Comparison of ENCODE assay signal across 8 mouse cellular contexts in the genomic region with DNA sequence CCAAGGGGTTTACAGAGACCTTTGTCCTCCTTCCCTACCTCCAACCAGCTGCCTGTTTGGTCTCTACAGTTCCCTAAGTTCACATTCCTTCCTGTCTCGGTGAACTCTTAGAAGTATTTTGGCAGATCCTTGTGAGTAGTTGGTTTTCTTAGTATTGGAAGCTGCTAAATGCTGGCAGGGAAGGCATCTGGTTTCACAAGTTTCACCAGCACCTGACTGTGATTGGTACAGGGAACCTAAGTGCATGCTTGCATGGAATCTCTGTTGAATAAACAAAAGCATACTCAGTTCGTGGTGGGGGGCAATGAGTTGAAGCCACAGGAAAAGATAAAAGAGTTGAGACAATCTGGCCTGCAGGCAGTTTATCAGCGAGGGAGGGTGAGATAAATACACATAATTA. TPM values are rescaled to one million over a fixed set of nuclear protein-coding genes. Genes with fewer than 3 reads are reported as not detected.
DNase-seq lines count a peak whose midpoint lies in the region; ATAC-seq lines count a peak whose summit lies in the region.
"Had no signal": no experiment of that assay in that cellular context is flagged by ENCODE, and none has a peak within 500 bp of the region (broad histone marks: within the 10 kb centered on the region; RNA-seq: fewer than 3 reads in every experiment).

No protein-coding gene starts in this region.

- no peaks in the 10 kb centered on the region for H3K9me3 ChIP-seq in lung, embryonic 16.5 days (ENCODE audit: control insufficient read depth, low read length)
- no peaks in the 10 kb centered on the region for H3K9me3 ChIP-seq in stomach, embryonic 16.5 days (replicated peaks; ENCODE audit: control insufficient read depth, low read length)

- no peaks in the 10 kb centered on the region for H3K27me3 ChIP-seq in lung, embryonic 16.5 days (ENCODE audit: control insufficient read depth, insufficient read depth, low read depth, low read length)
- H3K27me3 ChIP-seq in stomach, embryonic 16.5 days (ENCODE audit: control insufficient read depth, insufficient read depth, low read length), result no peaks in the 10 kb centered on the region

- peak; percentile 49; the same call in 1 of the 2 replicates for ATAC-seq in lung, embryonic 16.5 days (ENCODE audit: low read depth)
- ATAC-seq in stomach, embryonic 16.5 days (ENCODE audit: insufficient read depth, low FRiP score), result no peak

- DNase-seq in lung, postnatal 14 days, result no peak
- DNase-seq in embryo, embryonic 10.5 days (ENCODE audit: low spot score), result peak; percentile 47
- peak; percentile 17 for DNase-seq in gonadal fat pad, adult 2 months (ENCODE audit: low read depth)
- DNase-seq in left cerebral cortex, adult 18-20 months (ENCODE audit: low spot score in 2 of 2), result no peak
- no peak for DNase-seq in gastrocnemius, adult 8-10 months (ENCODE audit: low spot score in 2 of 2)
- DNase-seq: heart, postnatal 14 days had no signal

- H3K4me3 ChIP-seq in lung, embryonic 16.5 days (ENCODE audit: low read length), result no peak overlapping the region
- H3K4me3 ChIP-seq in stomach, embryonic 16.5 days (replicated peaks; ENCODE audit: low read length), result no peak overlapping the region

- H3K4me1 ChIP-seq in lung, embryonic 16.5 days (replicated peaks; ENCODE audit: control insufficient read depth, insufficient read depth, low read length), result peaks cover 10% of the 10 kb centered on the region; the same call in 1 of the 2 replicates
- H3K4me1 ChIP-seq in stomach, embryonic 16.5 days (ENCODE audit: control insufficient read depth, insufficient read depth, low read length), result peaks cover 9% of the 10 kb centered on the region

- peak overlapping the region; percentile 47 for H3K27ac ChIP-seq in lung, embryonic 16.5 days (ENCODE audit: low read length)
- H3K27ac ChIP-seq in stomach, embryonic 16.5 days (ENCODE audit: low read length), result peak overlapping the region; percentile 85

- H3K36me3 ChIP-seq in lung, embryonic 16.5 days (ENCODE audit: control insufficient read depth, insufficient read depth, low read length), result no peaks in the 10 kb centered on the region
- H3K36me3 ChIP-seq in stomach, embryonic 16.5 days (ENCODE audit: control insufficient read depth, insufficient read depth, low read length), result no peaks in the 10 kb centered on the region

- no peak overlapping the region for H3K9ac ChIP-seq in lung, embryonic 16.5 days (ENCODE audit: low read length)
- H3K9ac ChIP-seq in stomach, embryonic 16.5 days (ENCODE audit: low read length), result no peak overlapping the region

- H3K4me2 ChIP-seq in lung, embryonic 16.5 days (ENCODE audit: low read depth, low read length), result no peak overlapping the region
- 0 out of 2 replicates have a peak overlapping the region, but pooled peaks have one; percentile 50 for H3K4me2 ChIP-seq in stomach, embryonic 16.5 days (ENCODE audit: low read depth, low read length)

- 6% methylated on average over 3 of the region's 3 CpGs for WGBS in lung, embryonic 16.5 days
- WGBS in stomach, embryonic 16.5 days, result 17% methylated on average over 3 of the region's 3 CpGs

RNA-seq across cellular contexts. Expression of gene Slc39a10, which starts 7.4 kb away (rescaled TPM):
- 37.8 and 39.7 TPM in 2 replicates for polyA plus RNA-seq in lung, embryonic 16.5 days (2015; fragmentation: Nextera tagmentation; extraction: Ambion mirVana)
- 11.9 and 14.5 TPM in 2 replicates for polyA plus RNA-seq in gonadal fat pad, adult 2 months (2012; rRNA removed)
- polyA plus RNA-seq in stomach, embryonic 16.5 days (2015; fragmentation: Nextera tagmentation; extraction: Ambion mirVana), result 46.9 and 47.2 TPM in 2 replicates
- 100 to 1,000 TPM; 219 to 233 TPM for total RNA-seq in left cerebral cortex, adult 18-20 months (2021)
- 1 to 10 TPM; 3.5 to 5.2 (median 4.3) TPM for total RNA-seq in gastrocnemius, adult 8-10 months (2022)

Comparison
In these comparisons a context has a peak if more than half of its experiments do, and no peak if none do; other contexts are left out.
1. DNase-seq: peak in embryo, embryonic 10.5 days (single experiment) and gonadal fat pad, adult 2 months (single experiment); none in lung, postnatal 14 days (single experiment), left cerebral cortex, adult 18-20 months (0 of 2) and gastrocnemius, adult 8-10 months (0 of 2).